Mouse (Mus musculus) intestine, embryonic 15.5 days (tissue): ENCODE results near the gene Gpr18. TPM values are rescaled to one million over a fixed set of nuclear protein-coding genes. Genes with fewer than 3 reads are reported as not detected.
"Not testable (repeated sequence)": the region's sequence is repeated elsewhere in the genome, so short reads cannot be mapped to it uniquely, and the experiment has no call there.

Experiments used
- ATAC-seq: fragments of 200-750 bp; cut with Nextera tagmentation; 2 replicates; pipeline ENCODE4 v1.8.0; 2017; ENCODE audit warnings: moderate TSS enrichment, moderate library complexity
- H3K27ac ChIP-seq: fragments of 300-500 bp; sonication (generic); 2 replicates; pipeline ENCODE4 v1.5.1; 2015; ENCODE audit warnings: mild to moderate bottlenecking, inconsistent platforms
- H3K27me3 ChIP-seq: fragments of 300-500 bp; sonication (generic); replicated peaks from 2 replicates; pipeline ENCODE4 v1.6.1; 2015; ENCODE audit warnings: inconsistent platforms
- H3K36me3 ChIP-seq: fragments of 300-500 bp; sonication (generic); 2 replicates; pipeline ENCODE4 v1.6.1; 2015; ENCODE audit warnings: inconsistent platforms
- H3K4me1 ChIP-seq: fragments of 300-500 bp; sonication (generic); replicated peaks from 2 replicates; pipeline ENCODE4 v1.6.1; 2015; ENCODE audit warnings: inconsistent platforms
- H3K4me2 ChIP-seq: fragments of 300-500 bp; sonication (generic); replicated peaks from 2 replicates; pipeline ENCODE4 v1.6.1; 2015; ENCODE audit warnings: mild to moderate bottlenecking, inconsistent platforms
- H3K4me3 ChIP-seq: fragments of 300-500 bp; sonication (generic); replicated peaks from 2 replicates; pipeline ENCODE4 v1.5.1; 2015; ENCODE audit warnings: inconsistent platforms
- H3K9ac ChIP-seq: fragments of 300-500 bp; sonication (generic); 2 replicates; pipeline ENCODE4 v1.6.1; 2015; ENCODE audit warnings: inconsistent platforms
- H3K9me3 ChIP-seq: fragments of 300-500 bp; sonication (generic); 2 replicates; pipeline ENCODE4 v1.6.1; 2016; ENCODE audit warnings: inconsistent platforms
- WGBS: fragments of 180-500 bp; shearing (Covaris S2); methylation state at CpG from one replicate; pipeline ENCODE4 v1.1.7; 2015; 5-methylcytosine and 5-hydroxymethylcytosine counted together
- polyA plus RNA-seq: library from polyadenylated mRNA; unstranded; fragments of >200 nt; fragmentation: Nextera tagmentation; extraction: Ambion mirVana; gene quantifications from 2 replicates; pipeline ENCODE4 v1.2.1, GENCODE M21; 2015

Gene Gpr18
- polyA plus RNA-seq, 1 experiment from 2014 or later = 0.34 TPM

DNA sequence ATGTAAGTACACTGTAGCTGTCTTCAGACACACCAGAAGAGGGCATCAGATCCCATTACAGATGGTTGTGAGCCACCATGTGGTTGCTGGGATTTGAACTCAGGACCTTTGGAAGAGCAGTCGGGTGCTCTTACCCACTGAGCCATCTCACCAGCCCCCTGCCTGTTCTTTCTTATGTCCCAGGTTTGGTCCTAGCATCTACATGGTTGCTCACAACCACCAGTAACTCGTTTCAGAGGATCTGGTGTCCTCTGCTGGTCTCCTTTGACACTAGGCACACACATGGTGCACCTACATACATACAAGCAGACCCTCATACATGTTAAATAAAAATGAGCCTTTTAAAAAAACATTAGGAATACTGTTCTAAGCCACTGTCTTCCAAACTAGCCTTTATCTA lies 39.4 kb downstream of the Gpr18 start:
- H3K4me1 ChIP-seq, ATAC-seq, H3K27ac ChIP-seq, H3K4me3 ChIP-seq, H3K4me2 ChIP-seq, H3K27me3 ChIP-seq, H3K36me3 ChIP-seq, H3K9ac ChIP-seq, H3K9me3 ChIP-seq: not testable (repeated sequence)
- 68% methylated on average over 2 of the region's 2 CpGs for WGBS

DNA sequence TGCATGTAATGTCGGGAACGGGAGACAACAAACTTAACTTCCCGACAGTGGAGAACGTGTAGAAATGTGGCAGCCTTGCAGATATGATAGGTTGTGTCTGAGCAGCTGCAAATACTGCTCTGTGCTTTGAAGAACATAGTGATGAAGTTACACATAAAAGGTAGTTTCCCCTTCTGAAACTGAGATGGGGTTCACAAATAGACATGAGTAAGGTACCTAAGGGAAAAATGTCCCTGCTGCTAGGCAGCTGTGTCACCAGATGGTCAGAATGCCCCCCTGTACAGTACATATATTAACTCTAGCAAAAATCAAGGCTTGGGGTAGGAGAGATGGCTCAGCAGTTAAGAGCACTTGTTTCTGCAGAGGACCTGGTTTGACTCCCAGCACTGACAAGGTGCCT lies 41.9 kb downstream of the Gpr18 start:
- WGBS = 89% methylated on average over 4 of the region's 4 CpGs
- no peak for ATAC-seq
- H3K27me3 ChIP-seq = no peaks in the 10 kb centered on the region
- H3K9ac ChIP-seq = no peak overlapping the region
- no peaks in the 10 kb centered on the region for H3K36me3 ChIP-seq
- no peak overlapping the region for H3K4me2 ChIP-seq
- no peak overlapping the region for H3K4me3 ChIP-seq
- no peak overlapping the region for H3K27ac ChIP-seq
- no peaks in the 10 kb centered on the region for H3K9me3 ChIP-seq
- H3K4me1 ChIP-seq = no peaks in the 10 kb centered on the region

DNA sequence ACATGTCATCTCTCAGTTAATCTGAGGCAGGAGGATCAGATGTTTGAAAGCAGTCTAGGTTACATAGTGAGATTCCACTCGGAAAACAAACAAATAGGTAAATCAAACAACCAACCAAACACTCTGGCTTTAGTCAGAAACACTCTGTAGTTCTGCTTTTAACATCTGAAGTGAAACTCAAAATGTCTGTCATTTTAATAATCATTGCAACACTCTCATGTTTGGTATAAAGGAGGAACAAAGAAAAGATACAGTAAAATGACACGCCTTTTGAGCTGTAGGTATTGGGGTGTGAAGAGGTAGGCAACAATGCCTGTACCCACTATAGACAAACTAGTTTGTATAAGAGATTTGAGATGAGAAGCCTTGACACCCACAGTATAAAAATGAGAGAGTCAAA lies 42.4 kb downstream of the Gpr18 start:
- H3K9me3 ChIP-seq = no peaks in the 10 kb centered on the region
- WGBS = 63% methylated on average over 2 of the region's 2 CpGs
- no peak for ATAC-seq
- no peak overlapping the region for H3K4me2 ChIP-seq
- H3K4me1 ChIP-seq = no peaks in the 10 kb centered on the region
- H3K27ac ChIP-seq = no peak overlapping the region
- no peak overlapping the region for H3K4me3 ChIP-seq
- H3K9ac ChIP-seq = no peak overlapping the region
- H3K36me3 ChIP-seq = no peaks in the 10 kb centered on the region
- H3K27me3 ChIP-seq = no peaks in the 10 kb centered on the region

DNA sequence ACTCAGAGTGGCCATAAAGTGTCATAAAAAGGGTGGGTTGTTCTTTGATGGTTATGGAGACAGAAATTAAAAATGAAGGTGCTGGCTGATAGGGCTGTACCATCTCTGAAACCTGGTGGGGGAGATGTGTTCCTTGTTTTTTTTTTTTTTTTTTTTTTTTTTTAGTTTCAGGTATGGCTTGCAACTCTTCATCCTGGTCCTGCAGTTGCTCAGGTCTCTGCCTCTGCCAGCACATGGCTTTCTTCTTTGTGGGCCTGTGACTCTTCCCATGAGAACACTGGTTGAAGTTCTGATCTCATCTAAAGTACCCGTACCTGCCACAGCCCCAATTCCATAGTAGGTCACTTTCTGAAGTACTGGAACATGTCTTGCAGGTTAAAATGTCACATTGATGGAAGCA lies 42.8 kb downstream of the Gpr18 start:
- Histone ChIP-seq H3K4me1 (no peaks in the 10 kb centered on the region), H3K27ac (no peak overlapping the region), H3K9me3 (no peaks in the 10 kb centered on the region), H3K27me3 (no peaks in the 10 kb centered on the region), H3K9ac (no peak overlapping the region), H3K36me3 (no peaks in the 10 kb centered on the region), H3K4me3 (no peak overlapping the region), H3K4me2 (no peak overlapping the region)
- no peak for ATAC-seq
- 72% methylated on average over 1 of the region's 1 CpGs for WGBS

DNA sequence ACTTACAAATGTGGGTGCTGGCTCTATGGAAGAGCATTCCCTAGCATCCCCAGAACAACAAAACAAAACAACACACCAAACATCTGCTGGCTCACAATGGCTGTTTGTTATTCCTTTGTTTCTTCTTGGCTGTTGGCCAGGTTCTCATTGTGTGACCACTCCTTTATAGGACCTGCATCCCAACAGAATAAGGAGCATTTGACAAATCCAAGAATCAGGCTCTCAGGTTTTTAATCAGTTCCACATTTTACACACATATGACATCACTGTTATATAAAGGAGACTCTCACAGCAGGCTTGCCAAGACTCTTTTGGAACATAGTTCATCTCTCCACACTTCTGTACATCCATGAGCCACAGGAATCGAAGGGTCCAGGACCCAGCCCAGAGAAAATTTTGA lies 46.5 kb downstream of the Gpr18 start:
- no peaks in the 10 kb centered on the region for H3K4me1 ChIP-seq
- no peaks in the 10 kb centered on the region for H3K36me3 ChIP-seq
- 68% methylated on average over 1 of the region's 1 CpGs for WGBS
- no peak overlapping the region for H3K27ac ChIP-seq
- no peaks in the 10 kb centered on the region for H3K27me3 ChIP-seq
- ATAC-seq = no peak
- H3K4me3 ChIP-seq = no peak overlapping the region
- H3K9me3 ChIP-seq = no peaks in the 10 kb centered on the region
- no peak overlapping the region for H3K9ac ChIP-seq
- no peak overlapping the region for H3K4me2 ChIP-seq

DNA sequence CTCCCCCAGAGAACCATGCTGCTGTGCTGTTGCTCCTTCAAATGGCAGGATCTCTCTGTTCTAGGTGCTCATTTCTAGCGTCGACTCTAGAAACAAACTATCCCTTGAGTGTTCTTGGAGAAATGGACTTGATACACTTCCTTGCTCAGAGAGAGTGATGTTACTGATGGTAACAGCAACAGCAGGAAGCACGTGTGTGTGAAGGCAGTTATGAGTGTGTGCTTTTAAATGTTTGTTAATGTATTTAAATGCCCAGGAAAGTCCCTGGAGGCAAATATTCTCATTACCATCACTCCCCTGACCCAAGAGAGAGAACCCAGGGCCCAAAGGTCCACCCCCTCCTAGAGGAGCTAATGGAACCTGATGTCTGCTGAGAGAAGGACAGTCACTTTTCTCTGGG lies 49.0 kb downstream of the Gpr18 start:
- Histone ChIP-seq H3K4me2 (no peak overlapping the region), H3K27ac (no peak overlapping the region), H3K4me1 (no peaks in the 10 kb centered on the region), H3K36me3 (no peaks in the 10 kb centered on the region), H3K4me3 (no peak overlapping the region), H3K9ac (no peak overlapping the region), H3K27me3 (no peaks in the 10 kb centered on the region), H3K9me3 (no peaks in the 10 kb centered on the region)
- ATAC-seq = no peak
- WGBS = 65% methylated on average over 3 of the region's 3 CpGs

DNA sequence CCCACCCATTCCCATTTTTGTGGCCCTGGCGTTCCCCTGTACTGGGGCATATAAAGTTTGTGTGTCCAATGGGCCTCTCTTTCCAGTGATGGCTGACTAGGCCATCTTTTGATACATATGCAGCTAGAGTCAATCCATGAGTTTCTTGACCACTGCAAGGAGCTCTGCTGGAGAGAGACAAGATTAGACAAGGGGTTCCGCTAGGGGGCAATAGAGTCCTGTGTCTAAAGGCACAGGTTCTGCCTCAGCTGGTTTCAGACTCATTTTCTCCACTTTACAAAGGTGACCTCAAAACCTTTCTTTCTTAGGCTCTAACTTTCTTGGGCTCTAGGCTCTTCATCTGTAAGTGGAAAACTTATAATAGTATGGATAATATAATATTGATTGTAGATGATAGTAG lies 50.4 kb downstream of the Gpr18 start:
- not testable (repeated sequence) for H3K36me3 ChIP-seq, ATAC-seq, H3K9me3 ChIP-seq, H3K4me1 ChIP-seq, H3K27ac ChIP-seq, H3K27me3 ChIP-seq, H3K9ac ChIP-seq, H3K4me2 ChIP-seq, H3K4me3 ChIP-seq
- WGBS = 4% methylated on average over 2 of the region's 2 CpGs

Other genes with a start within 250 kb of the Gpr18 start
- 17.0 and 17.2 TPM in 2 replicates for gene Dock9, start 117.9 kb downstream of the Gpr18 start, polyA plus RNA-seq
- gene Ubac2, start 37.2 kb downstream of the Gpr18 start, polyA plus RNA-seq = 59.3 and 61.1 TPM in 2 replicates
- 3.7 TPM in 2 replicates for gene Gpr183, start 49.4 kb upstream of the Gpr18 start, polyA plus RNA-seq
- gene Timm8a2, start 118.9 kb upstream of the Gpr18 start, polyA plus RNA-seq = not detected in 2 replicates
- 247 and 273 TPM in 2 replicates for gene Tm9sf2, start 191.3 kb upstream of the Gpr18 start, polyA plus RNA-seq